Mouse (Mus musculus) urinary bladder, postnatal 10 days (tissue): Measurements from ENCODE around the gene Tex44.
"Not testable (repeated sequence)": the region's sequence is repeated elsewhere in the genome, so short reads cannot be mapped to it uniquely, and the experiment has no call there.

Source experiments
- DNase-seq: peaks from one replicate; pipeline ENCODE4 v3.0.0; 2022; ENCODE audit warnings: low spot score

Tex44 gene

DNA sequence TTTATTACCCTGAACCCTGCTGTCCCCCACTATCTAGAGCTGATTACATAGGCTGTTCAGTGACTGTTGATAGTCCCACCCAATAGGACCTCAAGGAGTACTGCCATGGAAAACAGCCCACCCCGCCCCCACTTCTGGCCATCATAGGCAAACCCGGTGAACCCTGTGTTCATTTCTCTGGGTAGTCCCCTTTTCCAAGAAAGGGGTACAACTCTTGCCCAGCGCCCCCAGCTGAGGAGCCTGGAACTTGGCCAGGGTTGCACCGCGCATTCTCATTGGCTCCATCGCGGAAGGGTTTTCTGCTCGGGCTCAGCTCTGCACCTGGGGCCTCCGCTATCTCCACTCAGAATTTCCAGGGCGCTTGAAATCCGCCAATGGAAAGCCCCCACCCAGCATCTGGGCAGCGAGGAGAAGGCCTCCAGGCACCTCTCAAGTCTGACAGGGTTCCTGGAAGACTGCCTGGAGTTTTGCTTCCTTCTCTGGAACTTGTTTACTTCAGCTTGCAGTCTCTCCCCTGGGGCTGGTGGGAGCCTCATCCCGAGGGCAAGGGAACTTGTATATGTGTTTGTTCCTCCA is 21.6 kb downstream of the Tex44 start:
- DNase-seq, result no peak

DNA sequence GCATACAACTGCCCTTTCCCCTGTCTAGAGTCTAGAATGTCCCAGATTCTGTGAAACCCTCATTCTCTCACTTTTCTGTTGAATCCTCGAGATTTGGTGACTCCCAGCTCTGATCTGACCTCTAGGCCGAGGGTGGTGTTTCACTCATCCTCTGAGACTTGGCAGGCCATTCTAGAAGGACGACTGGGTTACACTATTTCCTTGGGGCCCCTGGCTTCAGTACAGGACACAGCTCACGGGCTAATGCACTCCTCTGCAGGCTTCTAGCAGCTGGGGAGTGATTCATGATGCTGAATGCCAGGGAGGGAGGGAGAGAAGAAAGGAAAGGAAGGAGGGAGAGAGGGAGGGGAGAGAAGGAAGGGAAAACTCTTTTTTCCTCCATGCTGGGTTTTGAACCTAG is 22.1 kb downstream of the Tex44 start:
- DNase-seq, result no peak

DNA sequence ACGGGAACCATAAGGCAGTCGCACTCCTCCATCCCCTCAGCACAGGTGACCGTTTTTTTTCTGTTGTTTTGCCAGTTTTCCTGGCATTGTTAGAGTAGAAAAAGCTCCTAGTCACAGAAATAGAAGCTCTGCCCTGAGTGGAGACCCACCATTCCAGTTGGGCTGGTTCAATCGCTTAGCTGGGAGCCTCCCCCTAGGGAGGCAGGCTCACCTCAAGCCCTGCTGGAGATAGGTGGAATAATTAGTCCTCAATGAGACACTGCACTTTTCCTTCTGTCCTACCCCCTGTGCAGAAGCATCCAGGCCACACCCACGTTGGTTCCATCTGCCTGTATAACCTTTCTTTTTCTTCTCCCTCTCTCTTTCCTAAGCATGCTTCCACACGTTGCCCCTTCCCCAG is 23.8 kb downstream of the Tex44 start:
- no peak for DNase-seq

DNA sequence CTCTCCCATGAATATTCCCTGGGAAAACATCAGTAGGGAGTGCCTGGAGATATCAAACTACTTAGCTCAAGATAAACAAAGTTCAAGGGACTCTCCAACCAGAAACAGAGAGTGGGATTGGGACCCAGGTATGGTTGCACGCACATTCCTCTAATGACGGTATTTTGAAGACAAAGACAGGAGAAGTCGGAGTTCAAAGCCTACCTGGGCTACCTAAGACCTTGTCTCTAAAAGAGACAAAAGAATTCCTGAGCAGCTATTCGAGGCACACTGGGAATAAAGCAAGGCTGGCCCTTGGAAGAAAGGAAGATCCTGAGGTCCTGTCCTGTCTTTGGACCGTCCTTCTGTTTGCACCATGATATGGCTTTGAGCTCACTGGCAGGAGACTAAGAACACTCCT is 26.6 kb downstream of the Tex44 start:
- no peak for DNase-seq

GRCm38 (mm10) chr1:86456892-86457581 is 30.9 kb downstream of the Tex44 start:
- DNase-seq, result no peak

- DNase-seq, result no peak
Measured at GRCm38 (mm10) chr1:86459371-86459770, 33.2 kb downstream of the Tex44 start.

- no peak for DNase-seq
Measured at GRCm38 (mm10) chr1:86464223-86464874, 38.2 kb downstream of the Tex44 start.

- DNase-seq, result no peak
Measured at GRCm38 (mm10) chr1:86464875-86465224, 38.7 kb downstream of the Tex44 start.

GRCm38 (mm10) chr1:86467416-86467815 is 41.3 kb downstream of the Tex44 start:
- DNase-seq, result no peak

DNA sequence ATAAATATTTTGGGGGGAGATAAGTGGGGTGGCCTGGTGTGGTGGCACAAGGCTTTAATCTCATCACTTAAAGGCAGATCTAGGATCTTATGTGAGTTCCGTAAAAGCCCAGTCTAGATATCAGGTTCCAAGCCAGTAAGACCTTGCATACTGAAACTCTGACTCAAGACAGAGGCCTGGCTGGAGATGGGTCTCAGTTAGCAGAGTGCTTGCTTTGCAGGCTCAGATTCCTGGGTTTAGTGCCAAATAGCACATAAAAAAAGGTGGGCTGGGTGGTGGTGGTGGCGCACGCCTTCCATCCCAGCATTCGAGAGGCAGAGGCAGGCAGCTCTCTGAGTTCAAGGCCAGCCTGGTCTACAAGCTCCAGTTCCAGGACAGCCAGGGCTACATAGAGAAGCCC is 43.7 kb downstream of the Tex44 start:
- no peak for DNase-seq

GRCm38 (mm10) chr1:86470519-86471181 is 44.5 kb downstream of the Tex44 start:
- DNase-seq, result no peak

- not testable (repeated sequence) for DNase-seq
Measured at GRCm38 (mm10) chr1:86471504-86471961, 45.4 kb downstream of the Tex44 start.

DNA sequence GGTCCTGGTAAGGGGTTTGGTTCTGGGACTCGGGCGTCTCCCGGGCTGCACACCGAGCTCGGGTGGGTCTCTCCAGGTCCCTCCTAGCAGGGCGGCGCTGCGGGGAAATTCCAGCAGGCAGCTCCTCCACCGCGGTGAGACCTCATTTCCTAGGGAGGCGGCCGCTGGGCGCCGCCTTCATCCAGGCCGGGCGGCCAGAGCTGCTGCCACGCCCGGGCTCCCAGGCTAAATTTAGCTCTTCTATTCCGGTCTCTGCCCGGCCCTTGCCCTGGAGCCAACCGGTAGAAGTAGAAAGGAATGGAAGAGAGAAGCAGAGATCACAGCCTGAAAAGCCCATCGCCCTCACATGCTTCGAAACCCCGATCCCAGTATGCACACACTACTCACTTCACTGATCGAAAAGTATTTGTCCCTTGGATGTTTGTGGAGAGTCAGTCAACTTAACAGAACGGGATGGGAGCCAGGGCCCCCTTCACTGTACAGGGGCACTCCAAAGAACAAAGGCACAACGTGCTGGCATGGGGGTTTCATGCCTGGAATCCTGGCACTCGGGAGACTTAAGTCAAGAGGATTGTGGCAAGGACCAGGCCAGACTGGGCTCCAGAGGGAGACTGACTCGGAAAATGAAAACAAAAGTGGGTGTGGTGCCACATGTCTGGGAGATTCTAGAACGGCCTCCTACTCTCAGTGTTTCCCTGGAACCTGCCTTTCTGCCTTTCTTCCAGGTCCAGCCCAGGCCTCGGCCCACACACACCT is 46.2 kb downstream of the Tex44 start:
- peak; percentile 38 for DNase-seq

DNA sequence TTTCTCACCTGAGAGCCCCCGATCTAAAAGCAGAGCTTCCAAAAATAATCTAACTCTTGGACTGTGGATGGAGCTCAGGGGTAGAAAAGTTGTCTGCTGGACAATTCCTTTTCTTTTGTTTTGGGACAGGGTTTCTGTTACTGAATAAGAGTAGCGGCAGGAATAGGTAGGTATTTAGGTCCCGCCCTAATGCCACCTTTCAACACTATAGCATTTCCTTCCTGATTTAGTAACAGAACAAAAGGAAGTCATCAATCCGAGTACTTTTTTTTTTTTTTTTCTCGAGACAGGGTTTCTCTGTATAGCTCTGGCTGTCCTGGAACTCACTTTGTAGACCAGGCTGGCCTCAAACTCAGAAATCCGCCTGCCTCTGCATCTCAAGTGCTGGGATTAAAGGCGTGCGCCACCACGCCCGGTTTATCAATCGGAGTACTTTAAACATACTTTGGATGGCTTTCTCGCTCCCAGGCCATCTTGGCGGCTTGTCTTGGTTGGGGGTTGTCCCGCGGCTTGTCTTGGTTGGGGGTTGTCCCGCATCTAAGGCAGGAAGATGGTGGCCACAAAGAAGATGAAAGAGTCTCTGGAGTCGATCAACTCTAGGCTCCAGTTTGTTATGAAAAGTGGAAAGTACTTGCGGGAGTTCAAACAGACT is 47.1 kb downstream of the Tex44 start:
- DNase-seq, result no peak
